Mouse (Mus musculus) yolk sac, embryonic 10.5 days (tissue): ENCODE data around the gene Dennd6b.

ENCODE experiments used
- DNase-seq: peaks from one replicate; pipeline ENCODE4 v3.0.0-alpha.2; 2017; ENCODE audit warnings: low spot score

The Dennd6b gene

GRCm38 (mm10) chr15:89157954-89158353, 38.3 kb downstream of the Dennd6b start:
- peak; percentile 56 for DNase-seq

GRCm38 (mm10) chr15:89152312-89152711, 44.0 kb downstream of the Dennd6b start:
- no peak for DNase-seq

- peak; percentile 60 for DNase-seq
Measured at GRCm38 (mm10) chr15:89150041-89150390, 46.3 kb downstream of the Dennd6b start.

- DNase-seq, result peak; percentile 61
Measured at GRCm38 (mm10) chr15:89149271-89150040, 46.8 kb downstream of the Dennd6b start, which contains the start of gene Mapk11. TSS of gene Mapk11 (minus strand) at chr15:89149628.

- no peak for DNase-seq
Measured at GRCm38 (mm10) chr15:89148496-89149270, 47.6 kb downstream of the Dennd6b start.

- no peak for DNase-seq
Measured at GRCm38 (mm10) chr15:89147895-89148294, 48.4 kb downstream of the Dennd6b start.

GRCm38 (mm10) chr15:89147456-89147855, 48.8 kb downstream of the Dennd6b start:
- DNase-seq, result no peak

GRCm38 (mm10) chr15:89147024-89147423, 49.3 kb downstream of the Dennd6b start:
- DNase-seq, result no peak

- no peak for DNase-seq
Measured at GRCm38 (mm10) chr15:89146537-89146936, 49.8 kb downstream of the Dennd6b start.

- no peak for DNase-seq
Measured at GRCm38 (mm10) chr15:89145813-89146350, 50.4 kb downstream of the Dennd6b start.

GRCm38 (mm10) chr15:89144965-89145364, 51.3 kb downstream of the Dennd6b start:
- DNase-seq, result no peak

- no peak for DNase-seq
Measured at GRCm38 (mm10) chr15:89143134-89143533, 53.2 kb downstream of the Dennd6b start.

GRCm38 (mm10) chr15:89141905-89142304, 54.4 kb downstream of the Dennd6b start:
- DNase-seq, result no peak

GRCm38 (mm10) chr15:89141443-89141842, 54.9 kb downstream of the Dennd6b start:
- DNase-seq, result no peak

GRCm38 (mm10) chr15:89140659-89141252, 55.5 kb downstream of the Dennd6b start, which contains the start of gene Mapk12:
TSS of gene Mapk12 (minus strand) at chr15:89140703.
- DNase-seq, result peak; percentile 55

GRCm38 (mm10) chr15:89140048-89140658, 56.1 kb downstream of the Dennd6b start:
- no peak for DNase-seq

GRCm38 (mm10) chr15:89138531-89138930, 57.8 kb downstream of the Dennd6b start:
- no peak for DNase-seq

- DNase-seq, result no peak
Measured at GRCm38 (mm10) chr15:89138046-89138405, 58.3 kb downstream of the Dennd6b start.

GRCm38 (mm10) chr15:89137378-89138045, 58.8 kb downstream of the Dennd6b start:
- no peak for DNase-seq

GRCm38 (mm10) chr15:89136461-89137155, 59.7 kb downstream of the Dennd6b start:
- DNase-seq, result no peak
